In the genomic region with DNA sequence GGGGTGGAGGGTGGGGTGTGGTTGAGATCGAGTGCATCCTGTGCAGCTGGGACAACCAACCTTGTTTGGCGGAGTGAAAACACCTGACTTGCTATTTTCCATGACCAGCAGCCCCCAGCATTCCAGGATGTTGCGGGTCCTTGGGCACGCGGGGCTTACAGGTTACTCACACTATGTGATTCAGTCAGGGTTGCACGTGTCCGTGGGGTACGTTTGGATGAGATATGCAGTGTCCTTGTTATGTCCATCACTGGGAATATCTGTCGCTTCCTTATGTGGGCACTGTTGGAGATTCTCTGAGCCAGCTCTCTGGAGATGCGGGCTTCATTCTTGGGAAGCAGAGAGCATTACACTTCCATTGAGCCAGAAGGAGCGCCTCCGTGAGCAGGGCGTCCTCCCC, we compare ENCODE assay signal across 19 mouse cellular contexts. TPM values are rescaled to one million over a fixed set of nuclear protein-coding genes. Genes with fewer than 3 reads are reported as not detected.
"Had no signal": no experiment of that assay in that cellular context is flagged by ENCODE, and none has a peak within 500 bp of the region (broad histone marks: within the 10 kb centered on the region; RNA-seq: fewer than 3 reads in every experiment).

No protein-coding gene starts in this region.

- H3K4me3 ChIP-seq: limb, embryonic 12.5 days; limb, embryonic 15.5 days; midbrain, embryonic 12.5 days; myocyte; neural tube, embryonic 13.5 days had no signal

- H3K4me1 ChIP-seq: limb, embryonic 15.5 days had no signal

- DNase-seq: kidney, adult 9 months; kidney, postnatal 14 days; kidney, postnatal 4 days; left cerebral cortex, postnatal 4 days; lung, embryonic 14.5 days; right cerebral cortex, postnatal 4 days; thymus, adult 2 months; thymus, postnatal 14 days; thymus, postnatal 4 days had no signal

- H3K9ac ChIP-seq: limb, embryonic 12.5 days; limb, embryonic 15.5 days; lung, embryonic 14.5 days; midbrain, embryonic 12.5 days; neural tube, embryonic 13.5 days had no signal

- H3K27ac ChIP-seq: limb, embryonic 12.5 days; limb, embryonic 15.5 days; macrophage; midbrain, embryonic 12.5 days; neural tube, embryonic 13.5 days; stomach, postnatal 0 days had no signal

- H3K9me3 ChIP-seq: limb, embryonic 12.5 days; limb, embryonic 15.5 days; midbrain, embryonic 12.5 days; neural tube, embryonic 13.5 days had no signal

- ATAC-seq: lung, postnatal 0 days; midbrain, embryonic 16.5 days had no signal

- H3K36me3 ChIP-seq: limb, embryonic 12.5 days; limb, embryonic 15.5 days; midbrain, embryonic 12.5 days; neural tube, embryonic 13.5 days had no signal

- H3K4me2 ChIP-seq: limb, embryonic 12.5 days; limb, embryonic 15.5 days; lung, embryonic 14.5 days; midbrain, embryonic 12.5 days; neural tube, embryonic 13.5 days had no signal

- H3K27me3 ChIP-seq: limb, embryonic 12.5 days; limb, embryonic 15.5 days; midbrain, embryonic 12.5 days; neural tube, embryonic 13.5 days had no signal

RNA-seq across cellular contexts. Expression of a gene that starts 20.0 kb away (rescaled TPM):
- total RNA-seq: monocyte, adult 5-6 weeks had no signal
- polyA plus RNA-seq: lung, embryonic 14.5 days; macrophage had no signal
